Mouse (Mus musculus): ENCODE measurements around the gene Mrps27. TPM values are rescaled to one million over a fixed set of nuclear protein-coding genes. Genes with fewer than 3 reads are reported as not detected.

The Mrps27 gene
- polyA plus RNA-seq, 1 experiment from 2014 or later: 39.8 TPM

GRCm38 (mm10) chr13:99447403-99448199 lies 103.0 kb downstream of the Mrps27 start:
- peak; percentile 17 for ATAC-seq (replicated peaks)
- H3K36me3 ChIP-seq: no peaks in the 10 kb centered on the region

DNA sequence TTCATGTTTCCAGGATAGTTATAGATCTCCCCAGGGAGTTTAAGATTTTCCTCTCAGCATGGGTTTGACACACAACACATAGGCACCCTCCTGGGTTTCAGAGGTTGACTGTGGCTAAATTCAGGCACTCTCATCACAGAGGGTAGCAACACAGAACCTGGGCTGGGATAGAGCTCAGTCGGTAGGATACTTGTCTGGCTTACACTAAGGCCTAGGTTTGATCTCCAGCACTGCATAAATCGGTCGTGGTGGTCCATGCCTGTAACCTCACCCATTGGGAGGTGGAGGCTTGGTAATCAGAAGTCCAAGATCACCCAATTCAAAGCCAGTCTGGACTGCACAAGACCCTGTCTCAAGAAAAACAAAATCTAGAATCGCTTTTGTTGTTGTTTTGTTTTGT lies 103.7 kb downstream of the Mrps27 start:
- Histone ChIP-seq H3K27ac (replicated peaks) (peak overlapping the region; percentile 92), H3K36me3 (no peaks in the 10 kb centered on the region), H3K4me1 (peaks cover 85% of the 10 kb centered on the region), H3K4me3 (no peak overlapping the region), H3K4me2 (replicated peaks) (no peak overlapping the region), H3K9me3 (no peaks in the 10 kb centered on the region), H3K9ac (replicated peaks) (no peak overlapping the region), H3K27me3 (no peaks in the 10 kb centered on the region)
- no peak for ATAC-seq (replicated peaks)
- WGBS: 32% methylated on average over 4 of the region's 4 CpGs

More at GRCm38 (mm10) chr13:99447403-99448199, 103.0 kb downstream of the Mrps27 start:
- peak overlapping the region; percentile 50 for H3K9ac ChIP-seq (replicated peaks)
- peak overlapping the region; percentile 41 for H3K4me2 ChIP-seq (replicated peaks)
- H3K27ac ChIP-seq (replicated peaks): peak overlapping the region; percentile 92
- H3K27me3 ChIP-seq: no peaks in the 10 kb centered on the region
- H3K4me1 ChIP-seq: peaks cover 92% of the 10 kb centered on the region
- H3K9me3 ChIP-seq: no peaks in the 10 kb centered on the region
- 7% methylated on average over 11 of the region's 11 CpGs for WGBS
- peak overlapping the region; percentile 30 for H3K4me3 ChIP-seq

DNA sequence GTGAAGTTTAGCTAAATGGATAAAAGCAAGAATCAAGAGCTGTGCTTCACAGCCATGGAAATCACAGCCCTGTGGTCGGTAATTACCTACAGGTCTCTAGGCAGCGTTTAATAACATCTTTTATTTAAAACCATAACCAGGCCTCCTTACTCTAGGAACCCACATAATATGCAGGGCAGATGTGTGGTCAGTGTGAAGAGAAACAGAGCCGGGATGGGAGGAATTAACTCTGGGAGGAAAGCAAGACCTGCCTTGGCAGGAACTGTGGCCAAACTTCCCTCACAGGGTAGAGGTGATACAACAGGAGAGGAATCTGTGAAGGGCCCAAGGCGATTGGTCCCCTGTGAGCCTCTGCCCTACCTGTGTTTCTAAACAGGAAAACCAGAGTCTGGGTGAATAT lies 105.0 kb downstream of the Mrps27 start:
- Histone ChIP-seq H3K27me3 (no peaks in the 10 kb centered on the region), H3K36me3 (no peaks in the 10 kb centered on the region), H3K9ac (replicated peaks) (no peak overlapping the region), H3K4me3 (no peak overlapping the region), H3K4me2 (replicated peaks) (no peak overlapping the region), H3K9me3 (no peaks in the 10 kb centered on the region), H3K27ac (replicated peaks) (no peak overlapping the region), H3K4me1 (peaks cover 72% of the 10 kb centered on the region)
- no peak for ATAC-seq (replicated peaks)
- WGBS: 77% methylated on average over 4 of the region's 4 CpGs

- no peaks in the 10 kb centered on the region for H3K36me3 ChIP-seq
- H3K4me1 ChIP-seq: peaks cover 65% of the 10 kb centered on the region
- H3K27ac ChIP-seq (replicated peaks): peak overlapping the region; percentile 72
- no peak overlapping the region for H3K9ac ChIP-seq (replicated peaks)
- 53% methylated on average over 7 of the region's 7 CpGs for WGBS
- no peaks in the 10 kb centered on the region for H3K9me3 ChIP-seq
- H3K27me3 ChIP-seq: no peaks in the 10 kb centered on the region
- H3K4me2 ChIP-seq (replicated peaks): no peak overlapping the region
- no peak for ATAC-seq (replicated peaks)
- H3K4me3 ChIP-seq: no peak overlapping the region
These were observed 106.2 kb downstream of the Mrps27 start for GRCm38 (mm10) chr13:99450766-99451165.

- Histone ChIP-seq H3K27ac (replicated peaks) (peak overlapping the region; percentile 72), H3K4me1 (peaks cover 65% of the 10 kb centered on the region)
These were observed 106.7 kb downstream of the Mrps27 start for GRCm38 (mm10) chr13:99451276-99451675.

GRCm38 (mm10) chr13:99452444-99452843 lies 107.9 kb downstream of the Mrps27 start:
- no peaks in the 10 kb centered on the region for H3K9me3 ChIP-seq
- no peak for ATAC-seq (replicated peaks)
- H3K27ac ChIP-seq (replicated peaks): no peak overlapping the region
- H3K36me3 ChIP-seq: no peaks in the 10 kb centered on the region
- peaks cover 56% of the 10 kb centered on the region for H3K4me1 ChIP-seq
- H3K4me2 ChIP-seq (replicated peaks): no peak overlapping the region
- H3K4me3 ChIP-seq: no peak overlapping the region
- no peak overlapping the region for H3K9ac ChIP-seq (replicated peaks)
- no peaks in the 10 kb centered on the region for H3K27me3 ChIP-seq
- 88% methylated on average over 3 of the region's 3 CpGs for WGBS

More at GRCm38 (mm10) chr13:99451276-99451675, 106.7 kb downstream of the Mrps27 start:
- Histone ChIP-seq H3K9ac (replicated peaks) (no peak overlapping the region), H3K4me2 (replicated peaks) (no peak overlapping the region), H3K27me3 (no peaks in the 10 kb centered on the region), H3K9me3 (no peaks in the 10 kb centered on the region), H3K36me3 (no peaks in the 10 kb centered on the region), H3K4me3 (no peak overlapping the region)
- WGBS: 71% methylated on average over 5 of the region's 5 CpGs
- no peak for ATAC-seq (replicated peaks)

DNA sequence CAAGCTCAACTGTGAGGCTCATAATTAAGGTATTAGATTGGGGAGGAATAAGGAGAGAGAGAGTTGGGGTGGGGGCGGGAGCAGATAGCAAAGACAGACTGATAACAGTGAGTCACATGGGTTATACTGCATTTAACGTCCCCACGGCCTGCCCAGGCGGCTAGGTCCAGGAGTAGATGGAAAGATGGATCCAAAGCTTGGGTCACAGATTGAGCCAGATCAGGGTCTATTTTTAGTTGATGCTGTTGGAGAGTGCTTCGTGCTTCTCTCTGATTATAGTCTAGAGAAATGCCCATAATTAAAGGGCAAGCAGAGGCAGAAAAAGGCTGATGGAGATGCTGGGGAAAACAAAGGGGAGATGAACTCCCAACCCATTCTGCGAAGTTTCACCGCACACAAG lies 110.4 kb downstream of the Mrps27 start:
- Histone ChIP-seq H3K4me1 (peaks cover 51% of the 10 kb centered on the region), H3K4me3 (no peak overlapping the region), H3K9ac (replicated peaks) (no peak overlapping the region), H3K27me3 (no peaks in the 10 kb centered on the region), H3K9me3 (no peaks in the 10 kb centered on the region), H3K36me3 (no peaks in the 10 kb centered on the region), H3K4me2 (replicated peaks) (no peak overlapping the region), H3K27ac (replicated peaks) (no peak overlapping the region)
- 81% methylated on average over 7 of the region's 7 CpGs for WGBS
- ATAC-seq (replicated peaks): no peak

DNA sequence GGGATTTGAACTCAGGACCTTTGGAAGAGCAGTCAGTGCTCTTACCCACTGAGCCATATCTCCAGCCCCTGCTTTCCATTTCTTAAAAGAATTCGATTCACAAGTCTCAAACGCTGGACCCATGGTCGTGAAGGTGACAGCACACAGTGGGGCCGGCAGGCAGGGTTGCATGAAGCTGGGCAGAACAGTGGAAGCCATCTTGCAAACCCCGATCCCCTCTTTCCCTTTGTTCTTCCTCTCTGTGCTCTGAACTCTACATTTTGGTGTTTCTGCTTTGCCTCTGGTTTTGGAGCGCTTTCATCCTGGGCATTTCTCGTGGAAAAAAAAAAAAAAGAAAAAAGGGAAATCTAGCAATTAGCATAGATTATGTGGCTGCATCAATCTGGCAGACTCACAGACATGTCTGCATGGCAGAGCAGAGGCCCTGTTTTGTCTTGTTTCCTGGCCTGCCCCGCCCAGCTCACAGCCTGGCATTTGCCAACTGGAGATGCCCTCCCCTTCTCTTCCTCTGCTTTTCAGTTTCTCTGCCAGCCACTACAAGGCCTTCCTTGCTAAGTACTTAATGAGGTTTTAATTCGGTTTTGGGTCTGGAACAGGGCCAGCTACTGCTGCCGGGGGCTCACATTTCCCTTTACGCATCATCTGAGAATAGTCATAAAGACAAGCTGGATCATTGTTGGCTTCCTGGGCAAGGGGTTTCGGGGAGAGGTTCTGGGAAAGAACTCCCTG lies 114.2 kb downstream of the Mrps27 start:
- H3K4me3 ChIP-seq: no peak overlapping the region
- ATAC-seq (replicated peaks): peak; percentile 94
- no peaks in the 10 kb centered on the region for H3K9me3 ChIP-seq
- H3K4me2 ChIP-seq (replicated peaks): no peak overlapping the region
- H3K27ac ChIP-seq (replicated peaks): peak overlapping the region; percentile 88
- H3K36me3 ChIP-seq: peaks cover 10% of the 10 kb centered on the region
- H3K9ac ChIP-seq (replicated peaks): no peak overlapping the region
- WGBS: 20% methylated on average over 12 of the region's 12 CpGs
- H3K27me3 ChIP-seq: no peaks in the 10 kb centered on the region
- H3K4me1 ChIP-seq: peaks cover 33% of the 10 kb centered on the region

DNA sequence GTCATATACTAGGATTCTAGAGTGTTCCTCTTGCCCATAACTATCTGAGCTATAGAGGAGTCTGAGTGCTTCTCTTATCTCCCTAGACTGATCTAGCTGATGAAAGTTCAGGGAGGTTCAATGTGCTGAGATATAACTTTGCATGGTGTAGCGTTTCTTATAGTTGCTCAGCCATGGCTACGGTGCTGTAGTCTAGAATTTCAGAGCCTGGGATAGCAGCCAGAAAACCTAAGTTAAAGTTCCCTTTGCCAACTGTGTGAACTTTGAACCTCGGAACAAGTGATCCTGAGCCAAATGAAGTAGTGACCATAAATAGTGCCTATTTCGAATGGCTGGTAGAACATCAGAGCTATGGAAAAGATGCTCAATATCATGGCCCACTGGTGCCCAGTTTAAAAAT lies 115.0 kb downstream of the Mrps27 start:
- Histone ChIP-seq H3K4me3 (no peak overlapping the region), H3K9ac (replicated peaks) (no peak overlapping the region), H3K4me1 (peaks cover 33% of the 10 kb centered on the region), H3K27ac (replicated peaks) (peak overlapping the region; percentile 88), H3K36me3 (peaks cover 10% of the 10 kb centered on the region), H3K4me2 (replicated peaks) (no peak overlapping the region), H3K27me3 (no peaks in the 10 kb centered on the region), H3K9me3 (no peaks in the 10 kb centered on the region)
- 0 out of 2 replicates have a peak, but pooled peaks have one; percentile 3 for ATAC-seq (replicated peaks)
- WGBS: 72% methylated on average over 4 of the region's 4 CpGs

DNA sequence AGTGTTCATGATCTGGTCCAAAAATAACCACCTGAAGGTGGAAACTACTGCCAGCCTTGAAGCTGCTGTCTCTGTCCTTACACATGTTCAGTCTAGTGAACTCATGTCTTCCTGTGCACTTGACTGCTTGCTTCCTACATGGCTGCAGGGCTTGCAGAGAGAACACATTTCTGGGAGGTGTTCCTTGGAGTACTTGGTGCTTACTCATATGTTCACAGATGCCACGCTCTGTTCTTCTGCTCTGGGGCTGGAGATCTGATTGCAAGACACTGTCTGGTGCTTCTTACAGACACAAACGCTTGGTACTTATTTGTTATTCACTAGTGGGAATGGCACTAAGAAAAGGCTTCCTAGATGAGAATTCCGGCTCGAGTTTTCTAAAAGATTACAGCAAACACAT lies 117.3 kb downstream of the Mrps27 start:
- peaks cover 35% of the 10 kb centered on the region for H3K4me1 ChIP-seq
- whole genome bisulfite sequencing: 93% methylated on average over 4 of the region's 4 CpGs

GRCm38 (mm10) chr13:99464551-99464950 lies 120.0 kb downstream of the Mrps27 start:
- no peak for ATAC-seq (replicated peaks)
- Histone ChIP-seq H3K4me1 (peaks cover 40% of the 10 kb centered on the region), H3K9ac (replicated peaks) (no peak overlapping the region), H3K9me3 (no peaks in the 10 kb centered on the region), H3K27me3 (no peaks in the 10 kb centered on the region), H3K27ac (replicated peaks) (no peak overlapping the region), H3K36me3 (peaks cover 10% of the 10 kb centered on the region), H3K4me2 (replicated peaks) (no peak overlapping the region), H3K4me3 (no peak overlapping the region)
- 78% methylated on average over 4 of the region's 4 CpGs for WGBS

More for the DNA sequence above, 117.3 kb downstream of the Mrps27 start:
- H3K4me2 ChIP-seq (replicated peaks): no peak overlapping the region
- no peak overlapping the region for H3K4me3 ChIP-seq
- no peak overlapping the region for H3K9ac ChIP-seq (replicated peaks)
- H3K27ac ChIP-seq (replicated peaks): no peak overlapping the region
- ATAC-seq (replicated peaks): no peak
- no peaks in the 10 kb centered on the region for H3K9me3 ChIP-seq
- H3K27me3 ChIP-seq: no peaks in the 10 kb centered on the region
- H3K36me3 ChIP-seq: peaks cover 10% of the 10 kb centered on the region
